Mouse (Mus musculus): ENCODE measurements around the gene Pdzrn3. TPM values are rescaled to one million over a fixed set of nuclear protein-coding genes. Genes with fewer than 3 reads are reported as not detected.

The Pdzrn3 gene
- total and polyA plus RNA-seq, 3 experiments, result 0.08 TPM; not detected in 2

GRCm38 (mm10) chr6:101334495-101334894, 43.2 kb downstream of the Pdzrn3 start:
- Histone ChIP-seq H3K27me3 (ENCODE audit: control insufficient read depth in 1 of 2, insufficient read depth in 2 of 2, low read length in 2 of 2) (no peaks in the 10 kb centered on the region), H3K79me2 (ENCODE audit: control insufficient read depth, insufficient read depth, low read length, poor library complexity) (no peaks in the 10 kb centered on the region), H3K9me3 (replicated peaks; ENCODE audit: insufficient read depth, low read length) (no peaks in the 10 kb centered on the region), H3K36me3 (ENCODE audit: control insufficient read depth in 1 of 2, insufficient read depth in 2 of 2, low read length in 2 of 2) (no peaks in the 10 kb centered on the region; a peak in 1 of 4 replicates), H3K9ac (ENCODE audit: control insufficient read depth, low read depth, low read length, poor library complexity, severe bottlenecking) (no peak overlapping the region), H3K4me1 (ENCODE audit: control insufficient read depth in 1 of 2, insufficient read depth in 2 of 2, low read length in 2 of 2) (peaks cover 0 to 6% of the 10 kb centered on the region in 2 experiments; a peak in 1 of 4 replicates), H3K4me3 (ENCODE audit: control insufficient read depth in 1 of 2, insufficient read depth in 1 of 2, low read depth in 2 of 2, low read length in 2 of 2) (no peak overlapping the region), H3K27ac (ENCODE audit: control insufficient read depth, low read depth, low read length) (no peak overlapping the region)
- no peak for TF ChIP-seq GATA1 (IDR thresholded peaks at IDR 0.05; ENCODE audit: low read depth, low read length)
- DNase-seq (ENCODE audit: low read depth, low spot score), result no peak

GRCm38 (mm10) chr6:101330392-101330791, 47.3 kb downstream of the Pdzrn3 start:
- Histone ChIP-seq H3K9me3 (replicated peaks; ENCODE audit: insufficient read depth, low read length) (no peaks in the 10 kb centered on the region), H3K9ac (ENCODE audit: control insufficient read depth, low read depth, low read length, poor library complexity, severe bottlenecking) (no peak overlapping the region)
- TF ChIP-seq TAL1 (IDR thresholded peaks at IDR 0.05; ENCODE audit: low read length) (no peak), BHLHE40 (IDR thresholded peaks at IDR 0.05; ENCODE audit: borderline replicate concordance, low read depth, low read length) (no peak), CHD1 (IDR thresholded peaks at IDR 0.05; ENCODE audit: low read depth, low read length) (no peak), KAT2A (conservative IDR thresholded peaks at IDR 0.05; ENCODE audit: low read depth, low read length) (no peak), NRF1 (IDR thresholded peaks at IDR 0.05; ENCODE audit: insufficient read depth, low read depth, low read length, poor library complexity, severe bottlenecking) (no peak), MAX (IDR thresholded peaks at IDR 0.05; ENCODE audit: low read length) (no peak), GATA1 (IDR thresholded peaks at IDR 0.05; ENCODE audit: low read depth, low read length) (no peak), GABPA (IDR thresholded peaks at IDR 0.05; ENCODE audit: low read depth, low read length) (no peak), ZMIZ1 (IDR thresholded peaks at IDR 0.05; ENCODE audit: low read depth, low read length) (no peak), RAD21 (IDR thresholded peaks at IDR 0.05; ENCODE audit: low read depth, low read length) (no peak), USF1 (IDR thresholded peaks at IDR 0.05; ENCODE audit: low read depth, low read length) (no peak), POLR2AphosphoS2 (IDR thresholded peaks at IDR 0.05; ENCODE audit: low read length) (no peak), ELF1 (IDR thresholded peaks at IDR 0.05; ENCODE audit: low read depth, low read length) (no peak), ETS1 (IDR thresholded peaks at IDR 0.05; ENCODE audit: low read depth, low read length) (no peak), USF2 (IDR thresholded peaks at IDR 0.05; ENCODE audit: borderline replicate concordance in 1 of 2, insufficient read depth in 1 of 2, low read depth in 1 of 2, low read length in 2 of 2) (no peak), MAZ (IDR thresholded peaks at IDR 0.05; ENCODE audit: low read depth, low read length) (no peak)

More at GRCm38 (mm10) chr6:101330392-101330791, 47.3 kb downstream of the Pdzrn3 start:
- DNase-seq (ENCODE audit: low read depth, low spot score), result no peak
- no peak overlapping the region for H3K27ac ChIP-seq (ENCODE audit: control insufficient read depth, low read depth, low read length)
- H3K27me3 ChIP-seq (ENCODE audit: control insufficient read depth in 1 of 2, insufficient read depth in 2 of 2, low read length in 2 of 2), result no peaks in the 10 kb centered on the region
- H3K36me3 ChIP-seq (ENCODE audit: control insufficient read depth in 1 of 2, insufficient read depth in 2 of 2, low read length in 2 of 2), result no peaks in the 10 kb centered on the region
- no peak overlapping the region for H3K4me3 ChIP-seq (ENCODE audit: control insufficient read depth in 1 of 2, insufficient read depth in 1 of 2, low read depth in 2 of 2, low read length in 2 of 2)
- no peaks in the 10 kb centered on the region for H3K79me2 ChIP-seq (ENCODE audit: control insufficient read depth, insufficient read depth, low read length, poor library complexity)
- H3K4me1 ChIP-seq (ENCODE audit: control insufficient read depth in 1 of 2, insufficient read depth in 2 of 2, low read length in 2 of 2), result peaks cover 0 to 1% of the 10 kb centered on the region in 2 experiments; a peak in 1 of 4 replicates
